Mouse (Mus musculus): ENCODE measurements around the gene Tmeff1. TPM values are rescaled to one million over a fixed set of nuclear protein-coding genes. Genes with fewer than 3 reads are reported as not detected.
"Not testable (repeated sequence)": the region's sequence is repeated elsewhere in the genome, so short reads cannot be mapped to it uniquely, and the experiment has no call there.

Gene Tmeff1
- total RNA-seq, 2 experiments from 2014 or later, result 10.7 TPM

GRCm38 (mm10) chr4:48677276-48677675 lies 92.3 kb downstream of the Tmeff1 start:
- DNase-seq, result no peak

DNA sequence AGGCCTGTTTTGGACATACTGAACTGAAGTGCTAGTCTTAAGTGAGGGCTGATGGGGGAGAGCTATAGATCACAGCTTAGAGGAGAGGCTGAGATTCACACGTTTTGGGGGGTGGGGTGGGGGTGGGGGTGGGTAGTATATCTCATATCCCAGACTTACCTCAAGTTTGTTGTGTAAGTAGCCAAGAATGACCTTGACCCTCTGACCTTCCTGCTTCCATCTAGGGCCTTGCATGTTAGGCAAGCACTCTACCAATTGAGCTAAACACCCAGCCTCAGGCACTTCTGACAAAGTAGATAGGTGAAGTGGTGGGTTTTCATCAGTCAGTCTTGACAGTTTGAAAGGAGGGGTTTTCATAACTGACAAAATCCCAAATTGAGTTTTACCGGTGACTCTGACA lies 92.8 kb downstream of the Tmeff1 start:
- DNase-seq, result no peak

GRCm38 (mm10) chr4:48678793-48679192 lies 93.8 kb downstream of the Tmeff1 start:
- DNase-seq, result no peak

GRCm38 (mm10) chr4:48679728-48680127 lies 94.8 kb downstream of the Tmeff1 start:
- DNase-seq, result not testable (repeated sequence)

DNA sequence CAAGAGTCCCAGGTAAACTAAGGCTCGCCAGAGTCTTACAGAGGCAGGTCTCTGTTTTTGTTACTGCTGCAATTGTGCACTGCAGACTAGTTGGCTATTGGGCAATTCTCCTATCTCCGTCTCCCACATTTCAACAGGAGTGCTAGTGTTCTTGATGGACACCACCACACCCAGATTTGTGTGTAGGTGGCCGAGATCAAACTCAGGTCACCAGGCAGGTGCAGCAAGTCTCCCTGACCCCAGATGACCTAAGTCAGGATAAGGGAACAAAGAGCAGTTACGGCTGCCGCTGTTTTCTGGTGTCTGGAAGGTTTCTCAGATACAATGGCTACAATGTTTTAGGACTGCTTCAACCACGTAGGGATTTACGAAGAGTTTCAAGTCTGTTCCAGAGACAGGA lies 95.2 kb downstream of the Tmeff1 start:
- no peak for DNase-seq

DNA sequence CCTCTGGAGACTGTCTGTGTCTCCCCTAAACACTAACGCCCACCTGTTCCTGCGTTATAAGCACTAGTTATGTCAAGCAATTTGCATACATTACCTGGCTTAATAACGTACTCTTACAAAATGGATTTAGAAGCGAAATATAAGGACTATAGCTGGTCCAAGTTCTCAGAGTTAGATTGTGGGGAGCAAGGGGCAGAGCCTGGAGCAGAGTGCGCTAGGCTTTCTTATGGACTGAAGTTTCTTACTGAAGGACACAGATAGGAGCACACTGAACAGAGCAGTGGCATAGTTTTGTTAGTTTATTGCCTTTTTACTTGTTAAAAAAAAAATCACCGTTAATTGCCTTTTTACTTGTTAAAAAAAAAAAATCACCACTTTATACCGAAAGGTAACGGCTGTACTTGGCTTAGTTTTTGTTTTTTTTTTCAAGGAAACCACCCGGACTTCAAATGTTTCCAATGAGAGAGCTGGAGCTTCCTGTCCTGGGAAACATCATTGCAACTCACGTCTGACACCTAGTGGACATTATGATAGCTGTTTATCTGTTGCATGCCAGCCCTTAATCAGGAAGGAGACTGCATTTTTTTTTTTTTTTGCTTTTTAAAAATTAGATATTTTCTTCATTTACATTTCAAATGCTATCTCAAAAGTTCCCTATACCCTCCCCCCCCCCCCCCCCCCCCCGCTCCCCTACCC lies 95.8 kb downstream of the Tmeff1 start:
- DNase-seq, result peak; percentile 48 to 73

GRCm38 (mm10) chr4:48683126-48683525 lies 98.2 kb downstream of the Tmeff1 start:
- DNase-seq, result no peak

GRCm38 (mm10) chr4:48683633-48684209 lies 98.7 kb downstream of the Tmeff1 start:
- not testable (repeated sequence) for DNase-seq

DNA sequence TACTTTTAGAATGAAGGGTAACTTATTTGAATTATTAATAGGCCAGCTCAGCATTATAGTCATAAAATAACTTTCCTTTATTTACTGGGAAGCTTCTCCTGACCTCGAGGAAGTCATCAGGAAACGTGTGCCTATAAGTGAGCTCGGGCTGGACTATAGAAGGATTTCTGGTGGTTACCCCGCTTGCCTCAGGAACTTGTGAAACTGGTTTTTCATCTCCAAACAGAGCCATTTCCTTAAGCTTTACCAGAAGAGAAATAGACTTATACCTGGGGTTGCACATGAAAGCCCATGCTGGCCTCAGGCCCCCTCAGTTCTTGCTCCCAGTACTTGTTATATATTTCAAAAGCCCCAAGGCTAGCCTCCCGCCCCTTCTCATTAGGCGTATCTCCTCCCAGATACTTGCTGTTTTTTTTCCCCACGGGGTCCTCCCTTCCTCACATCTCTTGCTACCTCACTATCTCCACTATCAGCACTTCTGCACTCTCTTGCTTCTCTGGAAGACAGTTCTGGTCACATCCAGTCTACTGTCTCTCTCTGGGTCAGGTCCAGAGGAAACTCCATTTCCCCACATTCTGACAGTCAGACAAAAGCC lies 99.7 kb downstream of the Tmeff1 start:
- DNase-seq, result no peak

DNA sequence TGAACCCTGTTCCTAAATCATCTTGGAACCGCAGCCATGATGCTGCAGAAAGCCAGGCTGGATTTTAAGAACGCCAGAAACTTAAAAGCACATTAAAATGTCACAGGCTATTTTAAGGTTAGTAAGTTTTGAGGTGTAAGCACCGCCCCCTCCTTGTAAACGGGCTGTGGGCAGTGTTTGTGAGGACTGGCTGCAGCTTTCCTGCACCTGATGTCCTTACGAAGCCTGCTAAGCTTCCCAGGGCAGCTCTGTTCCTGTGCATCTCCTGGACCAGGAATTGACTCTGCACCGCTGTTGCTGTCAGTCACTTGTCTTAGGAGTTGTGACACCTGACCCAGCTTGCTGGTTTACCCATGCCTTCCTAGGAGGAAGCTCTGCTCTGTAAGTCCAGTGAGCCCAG lies 103.2 kb downstream of the Tmeff1 start:
- DNase-seq, result no peak

DNA sequence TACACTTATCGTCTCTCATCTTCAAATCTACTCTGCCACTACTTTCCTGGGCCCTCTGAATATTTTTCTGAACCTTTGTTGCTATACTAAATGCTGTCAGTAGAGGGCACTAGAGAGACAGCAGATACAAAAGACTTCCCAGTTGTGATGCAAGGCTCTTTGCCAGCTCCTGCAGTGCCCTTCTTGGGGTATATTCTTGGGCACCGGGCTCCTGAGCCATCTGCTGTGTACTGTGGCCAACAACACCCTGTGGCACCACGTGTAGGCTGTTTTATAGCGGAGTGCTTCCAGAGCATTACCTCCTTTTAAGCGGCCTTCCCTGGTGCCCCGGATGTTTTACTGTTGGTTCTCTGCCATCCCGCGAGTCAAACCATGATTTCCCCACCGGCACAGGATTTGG lies 105.7 kb downstream of the Tmeff1 start:
- peak; percentile 18 to 60 for DNase-seq

DNA sequence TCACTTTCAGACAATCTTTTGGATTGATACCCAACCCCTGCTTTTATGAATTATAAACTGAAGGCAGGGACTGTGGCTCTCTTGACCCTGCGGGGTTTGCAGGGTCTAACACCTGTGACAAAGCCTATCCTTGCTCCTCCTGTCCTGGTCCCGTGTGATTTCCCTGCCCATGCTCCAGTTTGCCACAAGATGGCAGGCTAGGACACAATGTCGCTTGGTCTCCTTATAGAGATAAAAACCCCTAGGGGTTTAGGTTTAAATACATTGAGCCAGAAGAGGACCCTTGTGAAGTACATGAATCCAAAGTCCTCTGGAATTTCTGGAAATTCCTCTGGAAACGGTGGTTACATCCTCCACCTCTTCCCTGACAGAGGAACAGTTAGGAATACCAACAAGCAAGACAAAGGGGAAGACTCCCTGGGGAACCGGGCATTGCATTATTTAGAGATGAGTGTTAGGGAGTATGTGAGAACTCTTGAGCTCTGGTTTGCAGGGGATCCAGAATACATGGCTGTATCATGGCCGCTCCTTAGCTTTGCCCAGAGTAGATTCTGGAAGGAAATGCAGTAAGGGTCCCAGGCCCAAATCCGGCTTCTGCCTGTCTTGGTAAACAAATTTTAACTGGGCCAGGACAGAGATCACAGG lies 106.9 kb downstream of the Tmeff1 start:
- DNase-seq, result peak; percentile 11 to 57

DNA sequence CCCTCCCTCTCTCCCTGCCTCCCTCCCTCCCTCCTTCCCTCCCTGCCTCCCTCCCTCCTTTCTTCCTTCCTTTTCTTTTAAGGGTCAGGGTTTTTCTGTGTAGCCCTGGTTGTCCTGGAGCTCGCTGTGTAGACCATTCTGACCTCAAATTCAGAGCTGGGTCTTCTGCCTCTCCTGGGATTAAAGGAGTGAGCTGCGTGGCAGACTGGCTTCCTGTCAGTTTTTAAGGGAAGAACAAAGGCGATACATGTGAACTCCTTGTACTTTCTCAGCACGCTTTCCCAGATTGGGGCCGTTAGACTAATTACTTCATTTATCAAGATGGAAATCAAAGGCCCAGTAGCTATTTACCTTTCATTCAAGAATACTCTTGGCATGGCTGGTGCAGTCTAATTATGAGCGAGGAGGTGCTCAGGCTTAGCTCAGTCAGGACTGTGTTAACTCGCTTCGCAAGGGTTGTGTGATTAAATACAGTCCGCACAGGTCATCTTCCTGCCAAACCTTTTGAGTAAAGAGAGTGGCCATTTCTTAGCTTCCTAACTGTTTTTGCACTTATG lies 107.8 kb downstream of the Tmeff1 start:
- no peak for DNase-seq

GRCm38 (mm10) chr4:48696706-48697105 lies 111.7 kb downstream of the Tmeff1 start:
- DNase-seq, result no peak

DNA sequence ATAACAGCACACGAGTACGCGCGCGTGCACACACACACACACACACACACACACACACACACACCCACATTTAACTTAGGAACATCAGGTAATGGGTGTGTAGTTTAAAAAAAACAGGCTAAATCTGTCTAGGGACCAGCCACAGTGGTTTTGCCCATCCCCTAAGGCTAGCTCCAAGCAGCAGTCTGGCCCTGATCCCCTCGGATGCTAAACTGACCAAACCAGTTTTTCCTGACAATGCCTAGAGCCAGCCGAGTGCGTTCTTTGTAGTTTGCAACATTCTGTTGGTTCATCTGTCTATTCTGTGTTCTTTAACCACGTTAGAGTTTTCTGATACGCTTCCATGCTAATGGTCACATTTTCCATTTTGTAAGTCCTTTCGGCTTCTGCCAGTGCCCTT lies 112.3 kb downstream of the Tmeff1 start:
- DNase-seq, result no peak

Other genes with a start within 250 kb of the Tmeff1 start
- 1 to 10 TPM; 6.9 to 9.3 TPM for gene Tex10, start 111.7 kb upstream of the Tmeff1 start, total RNA-seq (2021)
- gene Msantd3, start 45.2 kb upstream of the Tmeff1 start, total RNA-seq (2021), result 10 to 100 TPM; 18.2 to 19.6 TPM
- gene Cavin4, start 78.3 kb downstream of the Tmeff1 start, total RNA-seq (2021), result 100 to 1,000 TPM; 108 to 118 TPM

Measured in heart, adult 18-20 months (tissue).